In the genomic region with DNA sequence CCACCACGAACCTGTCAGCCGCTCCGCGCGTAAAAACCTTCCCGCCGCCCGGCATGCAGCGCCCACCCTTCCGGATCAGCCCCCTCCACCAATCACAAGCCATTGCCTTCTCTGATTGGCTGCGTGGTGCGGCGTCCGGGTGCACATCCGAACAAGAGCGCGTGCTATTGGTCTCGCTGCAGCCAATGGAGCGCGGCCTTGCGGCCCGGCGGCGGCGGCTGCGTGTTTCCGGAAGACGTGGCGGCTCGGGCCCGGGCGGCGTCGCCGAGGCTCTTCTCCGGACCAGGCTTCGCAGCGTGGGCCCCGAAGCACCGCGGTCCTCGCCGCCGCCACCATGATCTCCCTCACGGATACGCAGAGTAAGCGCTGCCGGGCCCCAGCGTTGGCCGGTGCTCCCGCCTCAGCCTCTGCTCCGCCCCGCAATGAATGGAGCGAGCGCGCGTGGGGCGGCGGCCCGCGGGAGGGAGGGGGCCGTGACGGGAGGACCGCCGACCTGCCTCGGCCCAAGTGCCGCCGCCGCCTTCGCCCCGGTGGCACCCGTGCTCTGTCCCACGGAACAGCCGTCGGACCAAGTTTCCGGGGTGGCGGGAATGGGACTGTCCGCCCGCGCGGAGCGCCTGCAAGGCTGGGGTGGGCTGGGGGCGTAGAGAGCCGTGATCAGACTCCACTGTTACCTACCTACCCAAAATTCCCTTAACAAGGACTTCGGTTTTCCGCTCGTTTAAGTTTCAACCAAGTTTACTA, we compare ENCODE assay signal across 7 mouse cellular contexts. TPM values are rescaled to one million over a fixed set of nuclear protein-coding genes. Genes with fewer than 3 reads are reported as not detected.
DNase-seq lines count a peak whose midpoint lies in the region; ATAC-seq and TF ChIP-seq lines count a peak whose summit lies in the region.

Recql (minus strand) TSS at position 77 of the 744 bp plus-strand sequence.
Golt1b (plus strand) TSS at position 211 of the 744 bp plus-strand sequence.

- DNase-seq in adrenal gland, postnatal 10 days, result peak; percentile 99
- peak; percentile 98 for DNase-seq in embryonic facial prominence, embryonic 10.5 days (ENCODE audit: low spot score)
- DNase-seq in gonadal fat pad, adult 2 months (ENCODE audit: low read depth), result peak; percentile 46
- peak; percentile 97 for DNase-seq in left cerebral cortex, postnatal 4 days

- H3K9me3 ChIP-seq in embryonic facial prominence, embryonic 10.5 days, result no peaks in the 10 kb centered on the region
- no peaks in the 10 kb centered on the region for H3K9me3 ChIP-seq in intestine, postnatal 0 days (ENCODE audit: control insufficient read depth)
- no peaks in the 10 kb centered on the region for H3K9me3 ChIP-seq in midbrain, embryonic 12.5 days

- H3K27me3 ChIP-seq in embryonic facial prominence, embryonic 10.5 days (replicated peaks; ENCODE audit: low read depth, poor library complexity, severe bottlenecking), result no peaks in the 10 kb centered on the region
- no peaks in the 10 kb centered on the region for H3K27me3 ChIP-seq in intestine, postnatal 0 days (replicated peaks; ENCODE audit: control insufficient read depth, insufficient read depth, low read length)
- H3K27me3 ChIP-seq in midbrain, embryonic 12.5 days, result no peaks in the 10 kb centered on the region
- no peaks in the 10 kb centered on the region for H3K27me3 ChIP-seq in small intestine, adult 2 months (ENCODE audit: control insufficient read depth, insufficient read depth, low read length)

- H3K4me1 ChIP-seq in embryonic facial prominence, embryonic 10.5 days, result peaks cover 18% of the 10 kb centered on the region
- 0 out of 2 replicates have a peak, but pooled peaks cover 4% of the 10 kb centered on the region for H3K4me1 ChIP-seq in intestine, postnatal 0 days (replicated peaks; ENCODE audit: control insufficient read depth, insufficient read depth, low read length)
- peaks cover 20% of the 10 kb centered on the region for H3K4me1 ChIP-seq in midbrain, embryonic 12.5 days
- H3K4me1 ChIP-seq in small intestine, adult 2 months (ENCODE audit: control insufficient read depth, insufficient read depth, insufficient read length, low read length), result no peaks in the 10 kb centered on the region

- H3K36me3 ChIP-seq in embryonic facial prominence, embryonic 10.5 days (replicated peaks), result peaks cover 4% of the 10 kb centered on the region; the same call in 1 of the 2 replicates
- H3K36me3 ChIP-seq in intestine, postnatal 0 days (ENCODE audit: control insufficient read depth, insufficient read depth), result no peaks in the 10 kb centered on the region
- H3K36me3 ChIP-seq in midbrain, embryonic 12.5 days, result 0 out of 2 replicates have a peak, but pooled peaks cover 3% of the 10 kb centered on the region
- no peaks in the 10 kb centered on the region for H3K36me3 ChIP-seq in small intestine, adult 2 months (ENCODE audit: control insufficient read depth, insufficient read depth, low read length)

- peak within 1 kb of the TSS; percentile 78 for H3K9ac ChIP-seq in intestine, postnatal 0 days (ENCODE audit: low read depth, low read length)
- peak within 1 kb of the TSS; percentile 88 for H3K9ac ChIP-seq in midbrain, embryonic 12.5 days (replicated peaks)

- 0 out of 2 replicates have a peak, but pooled peaks have one; percentile 49 for TF ChIP-seq POLR2A in small intestine, adult 2 months (IDR thresholded peaks at IDR 0.05; ENCODE audit: low read depth, low read length)

- WGBS in embryonic facial prominence, embryonic 10.5 days, result under 1% methylated on average over 87 of the region's 87 CpGs
- under 1% methylated on average over 84 of the region's 87 CpGs for WGBS in intestine, postnatal 0 days
- under 1% methylated on average over 79 of the region's 87 CpGs for WGBS in midbrain, embryonic 12.5 days
- WGBS in small intestine, adult 2 months, result under 1% methylated on average over 83 of the region's 87 CpGs

- intact Hi-C loops in left cerebral cortex, postnatal 4 days (cut with DNase I), result loop anchor here (5.0 kb wide), 1 partner anchor 120 kb away; the partner anchor contains the start of gene Ldhb

- peak within 1 kb of the TSS; percentile 89 for H3K4me2 ChIP-seq in intestine, postnatal 0 days (replicated peaks; ENCODE audit: low read depth)
- peak within 1 kb of the TSS; percentile 79 for H3K4me2 ChIP-seq in midbrain, embryonic 12.5 days (replicated peaks)

- H3K27ac ChIP-seq in embryonic facial prominence, embryonic 10.5 days (replicated peaks), result peak within 1 kb of the TSS; percentile 90
- peak within 1 kb of the TSS; percentile 11; the same call in 1 of the 2 replicates for H3K27ac ChIP-seq in intestine, postnatal 0 days (ENCODE audit: low read depth, low read length)
- H3K27ac ChIP-seq in midbrain, embryonic 12.5 days (replicated peaks), result no peak within 1 kb of the TSS
- no peak within 1 kb of the TSS for H3K27ac ChIP-seq in small intestine, adult 2 months (ENCODE audit: insufficient read depth, low read depth, low read length)

- ATAC-seq in intestine, postnatal 0 days, result peak; percentile 100
- ATAC-seq in midbrain, embryonic 12.5 days (ENCODE audit: low FRiP score, low read depth), result peak; percentile 100

- no peak for TF ChIP-seq CTCF in intestine, postnatal 0 days (IDR thresholded peaks at IDR 0.05; ENCODE audit: low read depth)
- no peak for TF ChIP-seq CTCF in small intestine, adult 2 months (IDR thresholded peaks at IDR 0.05; ENCODE audit: extremely low read depth, insufficient read length, insufficient replicate concordance, low read depth, low read length)

- H3K4me3 ChIP-seq in embryonic facial prominence, embryonic 10.5 days, result peak within 1 kb of the TSS; percentile 99
- H3K4me3 ChIP-seq in intestine, postnatal 0 days (ENCODE audit: low read depth, low read length), result peak within 1 kb of the TSS; percentile 81
- H3K4me3 ChIP-seq in midbrain, embryonic 12.5 days, result peak within 1 kb of the TSS; percentile 99
- peak within 1 kb of the TSS; percentile 94 for H3K4me3 ChIP-seq in small intestine, adult 2 months (ENCODE audit: low read depth, low read length)

RNA-seq across cellular contexts. Expression of gene Recql, which starts in this region (rescaled TPM):
- 10 to 100 TPM; 13.9 to 17.8 TPM for total RNA-seq in adrenal gland, postnatal 10 days (2021)
- 34.3 and 37.4 TPM in 2 replicates for polyA plus RNA-seq in embryonic facial prominence, embryonic 10.5 days (2016; fragmentation: Nextera tagmentation; extraction: Ambion mirVana)
- polyA plus RNA-seq in gonadal fat pad, adult 2 months (2012; rRNA removed), result 8.7 and 9.1 TPM in 2 replicates
- 7.8 and 8.9 TPM in 2 replicates for polyA plus RNA-seq in intestine, postnatal 0 days (2015; fragmentation: Nextera tagmentation; extraction: Ambion mirVana)
- total RNA-seq in left cerebral cortex, postnatal 4 days (2021), result 10 to 100 TPM; 24.8 to 36.5 TPM
- 40.5 and 43.2 TPM in 2 replicates for polyA plus RNA-seq in midbrain, embryonic 12.5 days (2016; fragmentation: Nextera tagmentation; extraction: Ambion mirVana)
- 1.5 and 2.1 TPM in 2 replicates for polyA plus RNA-seq in small intestine, adult 2 months (2012; rRNA removed)

RNA-seq across cellular contexts. Expression of gene Golt1b, which starts in this region (rescaled TPM):
- total RNA-seq in adrenal gland, postnatal 10 days (2021), result 10 to 100 TPM; 32.5 to 35.0 TPM
- 120 and 126 TPM in 2 replicates for polyA plus RNA-seq in embryonic facial prominence, embryonic 10.5 days (2016; fragmentation: Nextera tagmentation; extraction: Ambion mirVana)
- polyA plus RNA-seq in gonadal fat pad, adult 2 months (2012; rRNA removed), result 14.3 and 19.2 TPM in 2 replicates
- 29.3 and 30.8 TPM in 2 replicates for polyA plus RNA-seq in intestine, postnatal 0 days (2015; fragmentation: Nextera tagmentation; extraction: Ambion mirVana)
- 10 to 100 TPM; 34.4 to 35.8 TPM for total RNA-seq in left cerebral cortex, postnatal 4 days (2021)
- 95.9 and 97.5 TPM in 2 replicates for polyA plus RNA-seq in midbrain, embryonic 12.5 days (2016; fragmentation: Nextera tagmentation; extraction: Ambion mirVana)
- polyA plus RNA-seq in small intestine, adult 2 months (2012; rRNA removed), result 0.98 and 1.9 TPM in 2 replicates

Comparison
In these comparisons a context has a peak if more than half of its experiments do, and no peak if none do; other contexts are left out.
1. DNase-seq: peak in every context shown above with its lines; median percentile 99 in adrenal gland, postnatal 10 days; 98 in embryonic facial prominence, embryonic 10.5 days; 97 in left cerebral cortex, postnatal 4 days; 46 in gonadal fat pad, adult 2 months.
2. H3K27ac ChIP-seq: peak in embryonic facial prominence, embryonic 10.5 days (single experiment) and intestine, postnatal 0 days (single experiment); none in midbrain, embryonic 12.5 days (single experiment) and small intestine, adult 2 months (single experiment).
3. Peak in every context shown above with its lines, with median percentiles within 50 percentile points of each other: H3K4me3 ChIP-seq.